Mouse (Mus musculus): ENCODE measurements around the gene Smim14. TPM values are rescaled to one million over a fixed set of nuclear protein-coding genes. Genes with fewer than 3 reads are reported as not detected.
"Not testable (repeated sequence)": the region's sequence is repeated elsewhere in the genome, so short reads cannot be mapped to it uniquely, and the experiment has no call there.

Smim14 gene
- polyA plus RNA-seq, 1 experiment from 2014 or later: 141 TPM

DNA sequence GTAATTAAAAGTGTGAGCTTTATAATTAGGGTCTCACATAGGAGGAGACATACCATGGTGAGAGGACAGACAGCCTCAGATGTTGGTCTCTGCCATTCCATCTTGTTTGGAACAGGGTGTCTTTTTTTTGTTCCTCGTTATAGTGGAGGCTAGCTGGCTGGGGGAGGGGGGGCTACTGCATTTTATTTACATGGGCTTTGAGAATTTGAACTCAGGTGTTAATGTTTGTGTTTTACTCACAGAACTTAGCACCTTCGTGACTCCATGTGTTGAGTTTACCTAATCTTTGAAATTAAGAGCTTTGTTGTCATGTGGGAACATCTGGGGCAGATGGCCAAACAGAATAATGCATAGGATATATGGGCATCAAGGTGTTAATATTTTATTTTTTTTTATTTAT lies 7.6 kb upstream of the Smim14 start:
- Histone ChIP-seq H3K9me3 (replicated peaks; ENCODE audit: control insufficient read depth, low read length) (no peaks in the 10 kb centered on the region), H3K9ac (ENCODE audit: low read length) (no peak overlapping the region), H3K27me3 (ENCODE audit: control insufficient read depth, insufficient read depth, low read length) (no peaks in the 10 kb centered on the region), H3K4me2 (ENCODE audit: low read depth, low read length) (no peak overlapping the region), H3K27ac (ENCODE audit: low read length) (no peak overlapping the region), H3K4me1 (ENCODE audit: control insufficient read depth, insufficient read depth, low read length) (peaks cover 3% of the 10 kb centered on the region), H3K4me3 (ENCODE audit: low read length) (no peak overlapping the region), H3K36me3 (ENCODE audit: control insufficient read depth, insufficient read depth) (no peaks in the 10 kb centered on the region)
- no peak for ATAC-seq (replicated peaks; ENCODE audit: extremely low read depth, insufficient read depth, low FRiP score)
- WGBS: 91% methylated on average over 2 of the region's 2 CpGs

DNA sequence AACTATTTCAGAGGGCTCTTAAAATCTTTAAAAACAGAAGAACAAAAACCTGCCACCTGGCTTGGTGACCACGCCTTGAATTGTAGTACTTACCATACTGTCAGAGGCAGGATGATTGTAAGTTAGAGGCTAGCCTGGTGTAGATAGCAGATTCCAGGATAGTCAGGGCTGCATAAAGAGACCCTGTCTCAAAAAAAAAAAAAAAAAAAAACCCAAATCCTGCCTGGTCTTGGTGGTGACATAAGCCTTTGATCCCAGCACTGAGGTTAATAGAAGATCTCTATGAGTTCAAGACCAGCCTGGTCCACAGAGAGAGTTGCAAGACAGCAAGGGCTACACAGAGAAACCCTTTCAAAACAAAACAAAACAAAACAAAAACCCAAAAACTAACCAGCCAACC lies 6.5 kb upstream of the Smim14 start:
- 89% methylated on average over 1 of the region's 1 CpGs for WGBS
- no peak overlapping the region for H3K27ac ChIP-seq (ENCODE audit: low read length)
- H3K4me1 ChIP-seq (ENCODE audit: control insufficient read depth, insufficient read depth, low read length): peaks cover 10% of the 10 kb centered on the region
- H3K4me2 ChIP-seq (ENCODE audit: low read depth, low read length): no peak overlapping the region
- no peak overlapping the region for H3K9ac ChIP-seq (ENCODE audit: low read length)
- no peaks in the 10 kb centered on the region for H3K36me3 ChIP-seq (ENCODE audit: control insufficient read depth, insufficient read depth)
- ATAC-seq (replicated peaks; ENCODE audit: extremely low read depth, insufficient read depth, low FRiP score): no peak
- H3K4me3 ChIP-seq (ENCODE audit: low read length): no peak overlapping the region
- no peaks in the 10 kb centered on the region for H3K27me3 ChIP-seq (ENCODE audit: control insufficient read depth, insufficient read depth, low read length)
- H3K9me3 ChIP-seq (replicated peaks; ENCODE audit: control insufficient read depth, low read length): no peaks in the 10 kb centered on the region

DNA sequence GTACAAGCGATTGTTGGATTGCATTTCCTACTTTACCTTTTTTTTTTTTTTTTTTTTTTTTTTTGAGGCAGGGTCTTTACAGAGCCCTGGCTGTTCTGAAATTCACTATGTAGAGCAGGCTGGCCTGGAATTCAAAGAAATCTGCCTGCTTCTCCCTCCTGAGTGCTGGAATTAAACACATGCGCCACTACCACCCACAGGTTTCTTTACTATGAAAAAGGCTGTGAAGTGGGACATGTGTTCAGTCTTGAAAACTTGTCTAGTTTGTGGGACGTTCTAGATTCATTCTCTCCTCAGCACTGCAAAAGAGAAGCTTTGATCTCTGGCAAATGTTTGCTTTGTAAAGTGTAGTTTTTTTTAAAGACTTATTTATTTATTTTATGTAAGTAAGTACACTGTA lies 4.9 kb upstream of the Smim14 start:
- Histone ChIP-seq H3K9ac (ENCODE audit: low read length) (no peak overlapping the region), H3K27ac (ENCODE audit: low read length) (no peak overlapping the region), H3K36me3 (ENCODE audit: control insufficient read depth, insufficient read depth) (no peaks in the 10 kb centered on the region), H3K4me1 (ENCODE audit: control insufficient read depth, insufficient read depth, low read length) (peaks cover 10% of the 10 kb centered on the region), H3K4me3 (ENCODE audit: low read length) (no peak overlapping the region), H3K9me3 (replicated peaks; ENCODE audit: control insufficient read depth, low read length) (no peaks in the 10 kb centered on the region), H3K27me3 (ENCODE audit: control insufficient read depth, insufficient read depth, low read length) (no peaks in the 10 kb centered on the region), H3K4me2 (ENCODE audit: low read depth, low read length) (no peak overlapping the region)
- no peak for ATAC-seq (replicated peaks; ENCODE audit: extremely low read depth, insufficient read depth, low FRiP score)
- WGBS: 80% methylated on average over 3 of the region's 3 CpGs

- Histone ChIP-seq H3K4me2 (ENCODE audit: low read depth, low read length) (no peak overlapping the region), H3K36me3 (ENCODE audit: control insufficient read depth, insufficient read depth) (no peaks in the 10 kb centered on the region), H3K9ac (ENCODE audit: low read length) (no peak overlapping the region), H3K9me3 (replicated peaks; ENCODE audit: control insufficient read depth, low read length) (no peaks in the 10 kb centered on the region), H3K27me3 (ENCODE audit: control insufficient read depth, insufficient read depth, low read length) (no peaks in the 10 kb centered on the region), H3K27ac (ENCODE audit: low read length) (no peak overlapping the region), H3K4me3 (ENCODE audit: low read length) (no peak overlapping the region), H3K4me1 (ENCODE audit: control insufficient read depth, insufficient read depth, low read length) (peaks cover 16% of the 10 kb centered on the region)
- WGBS: 88% methylated on average over 3 of the region's 3 CpGs
- ATAC-seq (replicated peaks; ENCODE audit: extremely low read depth, insufficient read depth, low FRiP score): no peak
Measured at GRCm38 (mm10) chr5:65539786-65540185, 2.8 kb upstream of the Smim14 start.

DNA sequence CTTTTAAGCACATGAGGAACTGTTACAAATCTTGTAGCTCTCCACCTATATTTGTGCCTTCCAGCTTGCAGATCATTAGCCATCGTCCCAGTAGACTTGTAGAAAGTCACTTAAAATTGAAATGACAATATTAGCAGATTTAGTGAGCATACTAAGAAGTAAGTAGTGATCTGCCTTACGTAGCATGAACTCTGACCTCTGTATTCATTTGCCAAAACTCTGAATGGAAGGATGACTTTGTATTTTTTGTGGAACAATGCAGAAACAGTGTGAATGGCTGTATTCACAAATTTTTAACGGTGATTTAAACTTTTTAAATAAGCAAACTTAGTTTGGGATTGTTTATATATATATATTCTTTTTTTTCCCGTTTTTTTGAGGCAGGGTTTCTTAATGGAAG lies 1.8 kb upstream of the Smim14 start:
- Histone ChIP-seq H3K9me3 (replicated peaks; ENCODE audit: control insufficient read depth, low read length) (no peaks in the 10 kb centered on the region), H3K4me3 (ENCODE audit: low read length) (peak overlapping the region; percentile 35), H3K4me2 (ENCODE audit: low read depth, low read length) (peak overlapping the region; percentile 68), H3K27me3 (ENCODE audit: control insufficient read depth, insufficient read depth, low read length) (no peaks in the 10 kb centered on the region), H3K36me3 (ENCODE audit: control insufficient read depth, insufficient read depth) (no peaks in the 10 kb centered on the region), H3K4me1 (ENCODE audit: control insufficient read depth, insufficient read depth, low read length) (peaks cover 16% of the 10 kb centered on the region), H3K27ac (ENCODE audit: low read length) (no peak overlapping the region), H3K9ac (ENCODE audit: low read length) (peak overlapping the region; percentile 57)
- ATAC-seq (replicated peaks; ENCODE audit: extremely low read depth, insufficient read depth, low FRiP score): no peak
- WGBS: 47% methylated on average over 4 of the region's 4 CpGs

DNA sequence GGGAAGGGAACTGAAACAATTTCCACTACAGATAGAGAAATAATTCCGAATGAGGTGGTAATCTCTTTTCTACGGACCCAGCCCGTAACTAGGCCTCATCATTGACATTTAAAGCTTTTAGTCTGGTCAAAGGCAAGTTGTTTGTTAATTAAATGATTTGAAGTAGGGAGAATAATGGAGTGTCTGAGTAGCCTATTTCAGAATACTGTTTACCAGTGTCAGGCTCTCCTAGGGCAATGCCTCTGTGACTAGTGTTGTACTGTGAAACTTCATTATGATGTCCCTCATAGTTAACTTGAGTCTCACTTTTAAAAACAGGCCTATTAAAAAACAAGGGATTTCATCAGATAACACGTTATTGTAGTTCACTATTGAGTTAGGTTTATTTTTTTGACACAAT lies 1.1 kb upstream of the Smim14 start:
- Histone ChIP-seq H3K36me3 (ENCODE audit: control insufficient read depth, insufficient read depth) (no peaks in the 10 kb centered on the region), H3K27ac (ENCODE audit: low read length) (peak overlapping the region; percentile 99), H3K4me2 (ENCODE audit: low read depth, low read length) (peak overlapping the region; percentile 80), H3K27me3 (ENCODE audit: control insufficient read depth, insufficient read depth, low read length) (no peaks in the 10 kb centered on the region), H3K4me3 (ENCODE audit: low read length) (peak overlapping the region; percentile 78), H3K4me1 (ENCODE audit: control insufficient read depth, insufficient read depth, low read length) (peaks cover 16% of the 10 kb centered on the region), H3K9me3 (replicated peaks; ENCODE audit: control insufficient read depth, low read length) (no peaks in the 10 kb centered on the region), H3K9ac (ENCODE audit: low read length) (peak overlapping the region; percentile 92)
- WGBS: 2% methylated on average over 4 of the region's 4 CpGs
- ATAC-seq (replicated peaks; ENCODE audit: extremely low read depth, insufficient read depth, low FRiP score): no peak

DNA sequence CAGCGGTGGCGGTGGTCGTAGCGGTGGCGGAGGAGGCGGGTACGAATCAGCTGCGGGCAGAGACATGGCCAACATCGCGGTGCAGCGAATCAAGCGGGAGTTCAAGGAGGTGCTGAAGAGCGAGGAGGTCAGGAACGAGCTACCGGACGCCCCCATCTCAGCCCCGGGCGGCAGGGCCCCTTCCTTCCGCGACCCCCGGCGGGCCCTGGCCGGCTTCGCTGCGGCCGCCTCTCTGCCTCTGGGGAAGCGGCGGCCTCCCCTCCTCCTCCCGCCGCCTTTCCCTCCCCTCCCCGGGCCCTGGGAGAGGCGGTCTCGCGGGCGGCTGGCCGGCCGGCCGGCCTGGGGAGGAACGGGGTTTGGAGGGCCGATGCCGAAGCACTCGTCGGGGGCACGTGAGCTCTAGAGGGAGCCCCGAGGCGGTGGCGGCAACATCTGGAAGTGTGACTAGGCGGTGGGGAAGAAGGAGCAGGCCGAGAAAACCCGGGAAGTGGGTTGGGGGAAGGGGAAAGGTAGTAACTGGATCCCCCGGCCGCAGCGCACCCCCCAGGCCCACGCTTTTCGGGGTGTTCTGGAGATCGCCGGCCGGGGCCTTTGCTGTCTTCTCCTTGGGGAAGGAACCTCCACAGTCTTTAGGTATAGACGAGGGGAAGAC lies 562 bp upstream of the Smim14 start:
- Histone ChIP-seq H3K9ac (ENCODE audit: low read length) (peak overlapping the region; percentile 92), H3K9me3 (replicated peaks; ENCODE audit: control insufficient read depth, low read length) (no peaks in the 10 kb centered on the region), H3K4me2 (ENCODE audit: low read depth, low read length) (peak overlapping the region; percentile 80), H3K36me3 (ENCODE audit: control insufficient read depth, insufficient read depth) (no peaks in the 10 kb centered on the region), H3K27me3 (ENCODE audit: control insufficient read depth, insufficient read depth, low read length) (no peaks in the 10 kb centered on the region), H3K27ac (ENCODE audit: low read length) (peak overlapping the region; percentile 99), H3K4me3 (ENCODE audit: low read length) (peak overlapping the region; percentile 78), H3K4me1 (ENCODE audit: control insufficient read depth, insufficient read depth, low read length) (peaks cover 16% of the 10 kb centered on the region)
- under 1% methylated on average over 45 of the region's 59 CpGs for WGBS
- ATAC-seq (replicated peaks; ENCODE audit: extremely low read depth, insufficient read depth, low FRiP score): peak; percentile 51

DNA sequence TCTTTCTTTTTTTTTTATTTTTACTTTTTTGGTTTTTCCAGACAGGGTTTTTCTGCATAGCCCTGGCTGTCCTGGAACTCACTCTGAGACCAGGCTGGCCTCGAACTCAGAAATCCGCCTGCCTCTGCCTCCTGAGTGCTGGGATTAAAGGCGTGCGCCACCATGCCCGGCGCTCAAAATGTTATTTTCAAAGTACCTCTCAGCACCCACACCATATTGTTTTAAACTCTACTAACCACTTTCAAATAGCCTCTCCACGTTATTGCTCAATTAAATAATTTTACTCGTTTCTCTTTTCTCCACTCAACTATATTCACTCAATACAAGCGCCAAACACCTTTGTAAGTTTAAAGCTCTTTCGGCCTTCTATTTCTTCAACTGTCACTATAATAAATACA lies 917 bp downstream of the Smim14 start:
- H3K27ac ChIP-seq (ENCODE audit: low read length): peak overlapping the region; percentile 99
- WGBS: 74% methylated on average over 10 of the region's 10 CpGs
- peak overlapping the region; percentile 80 for H3K4me2 ChIP-seq (ENCODE audit: low read depth, low read length)
- peak overlapping the region; percentile 78 for H3K4me3 ChIP-seq (ENCODE audit: low read length)
- H3K9ac ChIP-seq (ENCODE audit: low read length): peak overlapping the region; percentile 92
- not testable (repeated sequence) for H3K27me3 ChIP-seq (ENCODE audit: control insufficient read depth, insufficient read depth, low read length); H3K36me3 ChIP-seq (ENCODE audit: control insufficient read depth, insufficient read depth); H3K9me3 ChIP-seq (replicated peaks; ENCODE audit: control insufficient read depth, low read length); ATAC-seq (replicated peaks; ENCODE audit: extremely low read depth, insufficient read depth, low FRiP score)
- H3K4me1 ChIP-seq (ENCODE audit: control insufficient read depth, insufficient read depth, low read length): peaks cover 13% of the 10 kb centered on the region

DNA sequence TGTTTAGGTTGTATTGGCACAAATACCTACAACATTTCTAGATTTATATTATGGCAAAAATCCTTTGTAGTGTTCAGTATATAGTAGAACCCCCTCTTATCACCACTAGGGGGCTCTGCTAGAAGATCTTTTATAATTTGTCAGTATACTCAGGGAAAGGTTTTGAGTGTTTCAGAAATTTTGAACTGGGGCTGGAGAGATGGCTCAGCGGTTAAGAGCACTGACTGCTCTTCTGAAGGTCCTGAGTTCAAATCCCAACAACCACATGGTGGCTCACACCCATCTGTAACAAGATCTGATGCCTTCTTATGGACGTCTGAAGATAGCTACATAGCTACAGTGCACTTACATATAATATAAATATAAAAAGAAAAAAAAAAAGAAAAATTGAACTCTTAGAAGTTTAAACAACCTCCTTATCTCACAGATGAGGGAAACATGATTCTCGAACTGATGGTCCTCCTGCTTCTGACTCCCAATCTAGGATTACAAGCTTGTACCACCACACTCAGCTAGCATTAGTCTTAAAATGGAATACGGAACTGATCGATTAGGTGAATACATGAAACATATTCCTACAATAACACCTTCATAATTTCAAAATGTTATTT lies 1.4 kb downstream of the Smim14 start:
- WGBS: 68% methylated on average over 5 of the region's 5 CpGs
- Histone ChIP-seq H3K4me1 (ENCODE audit: control insufficient read depth, insufficient read depth, low read length) (peaks cover 13% of the 10 kb centered on the region), H3K27me3 (ENCODE audit: control insufficient read depth, insufficient read depth, low read length) (no peaks in the 10 kb centered on the region), H3K9ac (ENCODE audit: low read length) (no peak overlapping the region), H3K4me2 (ENCODE audit: low read depth, low read length) (no peak overlapping the region), H3K36me3 (ENCODE audit: control insufficient read depth, insufficient read depth) (no peaks in the 10 kb centered on the region), H3K9me3 (replicated peaks; ENCODE audit: control insufficient read depth, low read length) (no peaks in the 10 kb centered on the region), H3K4me3 (ENCODE audit: low read length) (no peak overlapping the region), H3K27ac (ENCODE audit: low read length) (no peak overlapping the region)
- ATAC-seq (replicated peaks; ENCODE audit: extremely low read depth, insufficient read depth, low FRiP score): no peak
